Mouse (Mus musculus) midbrain, embryonic 13.5 days (tissue): ENCODE measurements around the gene Atg4b. TPM values are rescaled to one million over a fixed set of nuclear protein-coding genes. Genes with fewer than 3 reads are reported as not detected.

ENCODE experiments used
- ATAC-seq: fragments of 200-750 bp; cut with Nextera tagmentation; 2 replicates; pipeline ENCODE4 v1.8.0; 2017; ENCODE audit warnings: mild to moderate bottlenecking, moderate TSS enrichment, moderate library complexity
- H3K27ac ChIP-seq: fragments of 300-500 bp; sonication (generic); 2 replicates; pipeline ENCODE4 v1.5.1; 2015; ENCODE audit warnings: inconsistent platforms, mild to moderate bottlenecking, moderate library complexity
- H3K27me3 ChIP-seq: fragments of 300-500 bp; sonication (generic); 2 replicates; pipeline ENCODE4 v1.6.1; 2015; ENCODE audit warnings: mild to moderate bottlenecking, inconsistent platforms
- H3K36me3 ChIP-seq: fragments of 300-500 bp; sonication (generic); 2 replicates; pipeline ENCODE4 v1.6.1; 2015; ENCODE audit warnings: mild to moderate bottlenecking, inconsistent platforms
- H3K4me1 ChIP-seq: fragments of 300-500 bp; sonication (generic); replicated peaks from 2 replicates; pipeline ENCODE4 v1.6.1; 2015; ENCODE audit warnings: inconsistent platforms
- H3K4me2 ChIP-seq: fragments of 300-500 bp; sonication (generic); replicated peaks from 2 replicates; pipeline ENCODE4 v1.6.1; 2015; ENCODE audit warnings: moderate library complexity, mild to moderate bottlenecking, inconsistent platforms
- H3K4me3 ChIP-seq: fragments of 300-500 bp; sonication (generic); replicated peaks from 2 replicates; pipeline ENCODE4 v1.5.1; 2015; ENCODE audit warnings: mild to moderate bottlenecking, inconsistent platforms
- H3K9ac ChIP-seq: fragments of 300-500 bp; sonication (generic); replicated peaks from 2 replicates; pipeline ENCODE4 v1.6.1; 2015; ENCODE audit warnings: mild to moderate bottlenecking, inconsistent platforms
- H3K9me3 ChIP-seq: fragments of 300-500 bp; sonication (generic); 2 replicates; pipeline ENCODE4 v1.6.1; 2016; ENCODE audit warnings: mild to moderate bottlenecking, inconsistent platforms
- WGBS: fragments of 180-500 bp; shearing (Covaris S2); methylation state at CpG from one replicate; pipeline ENCODE4 v1.1.7; 2015; 5-methylcytosine and 5-hydroxymethylcytosine counted together
- polyA plus RNA-seq: library from polyadenylated mRNA; unstranded; fragments of >200 nt; fragmentation: Nextera tagmentation; extraction: Ambion mirVana; gene quantifications from 2 replicates; pipeline ENCODE4 v1.2.1, GENCODE M21; 2015

The Atg4b gene
- polyA plus RNA-seq, result 107 and 109 TPM in 2 replicates

DNA sequence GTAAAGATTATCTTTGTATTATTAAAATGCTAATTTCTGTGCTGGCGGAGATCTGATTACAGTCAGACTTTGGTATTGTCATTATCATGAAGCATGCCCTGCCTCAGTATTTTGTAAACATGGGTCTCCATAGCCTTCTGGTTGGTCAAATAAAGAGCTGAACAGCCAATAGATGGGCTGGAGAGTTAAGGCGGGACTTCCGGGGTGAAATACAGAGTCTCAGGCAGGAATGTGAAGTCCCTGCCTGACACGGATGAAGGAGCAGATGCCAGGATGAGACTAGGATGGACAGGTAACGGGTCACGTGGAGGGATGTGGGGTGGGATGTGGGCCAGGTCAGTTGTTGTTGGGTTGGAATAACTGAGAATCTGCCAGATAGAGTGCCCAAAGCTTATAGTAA lies at the start of gene Atg4b:
Atg4b (plus strand) TSS at position 211 of the 400 bp plus-strand sequence.
- H3K4me2 ChIP-seq, result no peak within 1 kb of the TSS
- 85% methylated on average over 6 of the region's 6 CpGs for WGBS
- H3K27me3 ChIP-seq, result no peaks in the 10 kb centered on the region
- H3K9ac ChIP-seq, result no peak within 1 kb of the TSS
- no peak within 1 kb of the TSS for H3K4me3 ChIP-seq
- H3K4me1 ChIP-seq, result peaks cover 25% of the 10 kb centered on the region
- no peak within 1 kb of the TSS for H3K27ac ChIP-seq
- peaks cover 25% of the 10 kb centered on the region for H3K36me3 ChIP-seq
- no peaks in the 10 kb centered on the region for H3K9me3 ChIP-seq
- ATAC-seq, result no peak

- Histone ChIP-seq H3K4me1 (no peaks in the 10 kb centered on the region), H3K4me2 (no peak overlapping the region), H3K4me3 (no peak overlapping the region), H3K9me3 (no peaks in the 10 kb centered on the region), H3K27me3 (no peaks in the 10 kb centered on the region), H3K9ac (no peak overlapping the region), H3K36me3 (peaks cover 14% of the 10 kb centered on the region), H3K27ac (no peak overlapping the region)
- ATAC-seq, result no peak
- 97% methylated on average over 1 of the region's 1 CpGs for WGBS
Measured at GRCm38 (mm10) chr1:93702106-93702505, 49.2 kb upstream of the Atg4b start.

DNA sequence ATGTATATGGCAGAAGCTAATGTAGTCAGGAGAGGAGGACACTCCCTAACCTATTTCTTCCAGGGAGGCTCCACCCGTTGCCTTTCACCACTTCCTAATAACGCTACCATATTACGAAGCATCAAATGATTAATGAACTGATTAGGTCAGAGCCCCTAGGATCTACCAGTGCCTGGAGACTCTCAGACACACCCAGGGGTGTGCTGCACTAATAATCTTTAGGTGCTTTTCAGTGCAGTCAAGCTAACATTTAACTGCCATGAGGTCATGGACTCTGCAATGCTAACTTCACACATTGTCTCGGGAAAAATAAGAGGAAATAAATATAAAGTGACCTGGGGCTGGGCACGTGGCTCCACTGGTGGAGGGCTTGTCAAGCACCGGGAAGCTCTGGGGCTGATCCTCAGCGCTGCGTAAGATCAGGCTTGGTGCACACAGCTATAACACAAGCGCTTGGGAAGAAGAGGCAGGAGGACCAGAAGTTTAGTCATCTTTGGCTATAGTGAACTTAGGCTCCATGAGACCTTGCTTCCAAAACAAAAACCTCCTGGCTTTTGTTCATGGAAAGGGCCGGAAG lies 47.7 kb upstream of the Atg4b start:
- Histone ChIP-seq H3K36me3 (peaks cover 16% of the 10 kb centered on the region), H3K4me3 (no peak overlapping the region), H3K9me3 (no peaks in the 10 kb centered on the region), H3K9ac (no peak overlapping the region), H3K27me3 (no peaks in the 10 kb centered on the region), H3K27ac (no peak overlapping the region), H3K4me1 (no peaks in the 10 kb centered on the region), H3K4me2 (no peak overlapping the region)
- no peak for ATAC-seq
- WGBS, result 94% methylated on average over 10 of the region's 10 CpGs

DNA sequence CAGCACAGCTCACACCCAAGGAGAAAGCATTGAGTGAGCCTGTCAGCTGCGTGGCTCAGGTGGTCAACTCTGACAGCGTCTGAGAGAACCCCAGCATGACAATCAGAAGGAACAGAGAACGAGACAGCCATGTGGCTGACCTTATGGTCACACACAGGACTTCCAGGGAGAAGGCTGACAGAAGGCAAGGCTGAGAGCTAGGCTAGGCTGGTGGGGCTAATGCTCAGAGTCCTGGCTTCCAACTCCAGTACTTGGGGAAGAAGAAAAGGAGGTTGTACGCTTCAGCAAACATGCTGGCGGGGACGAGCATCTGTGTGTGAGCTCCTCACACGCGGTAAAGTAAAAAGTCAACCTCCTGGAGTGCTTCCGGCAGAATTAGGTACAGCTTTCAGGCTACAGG lies 47.0 kb upstream of the Atg4b start:
- Histone ChIP-seq H3K4me1 (no peaks in the 10 kb centered on the region), H3K4me2 (no peak overlapping the region), H3K4me3 (no peak overlapping the region), H3K36me3 (peaks cover 17% of the 10 kb centered on the region), H3K9me3 (no peaks in the 10 kb centered on the region), H3K9ac (no peak overlapping the region), H3K27ac (no peak overlapping the region), H3K27me3 (no peaks in the 10 kb centered on the region)
- WGBS, result 92% methylated on average over 9 of the region's 9 CpGs
- ATAC-seq, result no peak

DNA sequence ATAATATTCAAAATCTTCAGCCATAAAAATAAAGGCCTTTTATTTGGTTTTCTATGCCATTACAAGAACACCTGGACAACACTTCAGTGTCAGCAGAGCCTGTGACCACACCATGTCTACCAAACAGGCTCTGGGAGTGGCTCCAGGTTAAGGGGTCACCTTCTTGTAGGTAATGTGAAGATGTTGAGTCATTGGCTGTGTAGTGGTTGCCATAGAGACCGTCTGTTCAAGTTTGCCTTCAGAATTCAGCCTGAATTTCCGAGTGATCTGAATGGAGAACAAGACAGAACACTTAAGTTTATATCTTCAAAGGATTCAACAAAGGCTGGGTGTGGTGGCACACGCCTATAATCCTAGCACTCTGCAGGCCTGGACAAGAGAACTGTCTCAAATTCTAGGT lies 45.9 kb upstream of the Atg4b start:
- Histone ChIP-seq H3K4me2 (no peak overlapping the region), H3K9me3 (no peaks in the 10 kb centered on the region), H3K36me3 (peaks cover 17% of the 10 kb centered on the region), H3K4me3 (no peak overlapping the region), H3K9ac (no peak overlapping the region), H3K27ac (no peak overlapping the region), H3K4me1 (no peaks in the 10 kb centered on the region), H3K27me3 (no peaks in the 10 kb centered on the region)
- no peak for ATAC-seq
- WGBS, result 67% methylated on average over 3 of the region's 3 CpGs

- no peak for ATAC-seq
- 90% methylated on average over 2 of the region's 2 CpGs for WGBS
- Histone ChIP-seq H3K27me3 (no peaks in the 10 kb centered on the region), H3K4me3 (no peak overlapping the region), H3K4me1 (no peaks in the 10 kb centered on the region), H3K4me2 (no peak overlapping the region), H3K27ac (no peak overlapping the region), H3K36me3 (peaks cover 35% of the 10 kb centered on the region), H3K9ac (no peak overlapping the region), H3K9me3 (no peaks in the 10 kb centered on the region)
Measured at GRCm38 (mm10) chr1:93716166-93716565, 35.1 kb upstream of the Atg4b start.

DNA sequence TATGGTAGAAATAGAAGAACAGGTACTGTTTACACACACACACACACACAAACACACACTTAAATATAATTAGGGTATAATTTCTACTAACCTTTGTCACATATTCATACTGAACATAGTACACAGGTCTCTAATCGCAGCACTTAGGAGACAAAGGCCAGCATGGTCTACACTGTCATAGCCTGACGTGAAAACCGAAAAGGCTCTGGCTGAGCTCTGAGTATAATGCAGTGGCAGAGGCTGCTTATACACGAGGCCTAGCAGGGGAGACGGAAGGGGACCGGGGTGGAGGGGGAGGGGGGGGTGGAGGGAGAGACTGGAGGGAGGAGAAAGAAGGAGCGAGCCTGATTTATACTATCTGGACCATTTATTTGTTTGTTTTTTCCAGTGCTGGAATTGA lies 29.7 kb upstream of the Atg4b start:
- 0 out of 2 replicates have a peak, but pooled peaks have one; percentile 66 for ATAC-seq
- 63% methylated on average over 7 of the region's 7 CpGs for WGBS

GRCm38 (mm10) chr1:93724623-93725022 lies 26.7 kb upstream of the Atg4b start:
- peaks cover 5% of the 10 kb centered on the region for H3K36me3 ChIP-seq

More for the DNA sequence above, 29.7 kb upstream of the Atg4b start:
- no peaks in the 10 kb centered on the region for H3K4me1 ChIP-seq
- no peaks in the 10 kb centered on the region for H3K27me3 ChIP-seq
- no peak overlapping the region for H3K4me3 ChIP-seq
- H3K9me3 ChIP-seq, result no peaks in the 10 kb centered on the region
- no peak overlapping the region for H3K27ac ChIP-seq
- no peak overlapping the region for H3K9ac ChIP-seq
- H3K4me2 ChIP-seq, result no peak overlapping the region
- H3K36me3 ChIP-seq, result peaks cover 10% of the 10 kb centered on the region

GRCm38 (mm10) chr1:93725665-93726064 lies 25.6 kb upstream of the Atg4b start:
- 97% methylated on average over 5 of the region's 5 CpGs for WGBS
- Histone ChIP-seq H3K9ac (no peak overlapping the region), H3K27me3 (no peaks in the 10 kb centered on the region), H3K4me3 (no peak overlapping the region), H3K27ac (no peak overlapping the region), H3K9me3 (no peaks in the 10 kb centered on the region), H3K4me2 (no peak overlapping the region), H3K36me3 (peaks cover 5% of the 10 kb centered on the region), H3K4me1 (no peaks in the 10 kb centered on the region)
- no peak for ATAC-seq

More at GRCm38 (mm10) chr1:93724623-93725022, 26.7 kb upstream of the Atg4b start:
- H3K4me2 ChIP-seq, result no peak overlapping the region
- H3K9me3 ChIP-seq, result no peaks in the 10 kb centered on the region
- no peaks in the 10 kb centered on the region for H3K27me3 ChIP-seq
- H3K9ac ChIP-seq, result no peak overlapping the region
- ATAC-seq, result no peak
- WGBS, result 92% methylated on average over 3 of the region's 3 CpGs
- H3K4me3 ChIP-seq, result no peak overlapping the region
- H3K27ac ChIP-seq, result no peak overlapping the region
- no peaks in the 10 kb centered on the region for H3K4me1 ChIP-seq

- WGBS, result 84% methylated on average over 3 of the region's 3 CpGs
Measured at GRCm38 (mm10) chr1:93726116-93726515, 25.2 kb upstream of the Atg4b start.

DNA sequence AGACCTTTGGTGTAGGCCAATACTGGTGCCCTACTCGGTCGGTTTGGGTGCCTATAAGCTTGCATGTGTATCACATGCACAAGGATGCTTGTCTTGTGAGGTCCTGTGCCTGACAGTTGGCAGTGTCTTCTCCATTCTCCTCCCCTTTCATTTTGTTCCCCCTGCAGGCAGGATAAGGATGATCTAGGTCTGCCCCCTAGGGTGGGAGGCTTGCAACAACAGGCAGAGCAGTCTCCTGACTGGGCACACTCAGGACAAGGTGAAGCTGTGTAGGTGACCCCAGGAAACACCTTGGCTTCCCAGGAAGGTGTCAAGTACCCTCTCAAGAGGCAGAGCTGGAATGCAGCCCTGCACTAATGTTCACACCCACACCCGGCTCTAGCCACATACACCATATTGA lies 24.3 kb upstream of the Atg4b start:
- H3K36me3 ChIP-seq, result peaks cover 5% of the 10 kb centered on the region
- no peak overlapping the region for H3K9ac ChIP-seq
- H3K4me1 ChIP-seq, result peaks cover 8% of the 10 kb centered on the region
- H3K27me3 ChIP-seq, result no peaks in the 10 kb centered on the region
- H3K4me2 ChIP-seq, result no peak overlapping the region
- ATAC-seq, result peak; percentile 46; the same call in 1 of the 2 replicates
- WGBS, result 85% methylated on average over 3 of the region's 3 CpGs
- H3K27ac ChIP-seq, result no peak overlapping the region
- no peaks in the 10 kb centered on the region for H3K9me3 ChIP-seq
- H3K4me3 ChIP-seq, result no peak overlapping the region

More at GRCm38 (mm10) chr1:93726116-93726515, 25.2 kb upstream of the Atg4b start:
- Histone ChIP-seq H3K4me3 (no peak overlapping the region), H3K9me3 (no peaks in the 10 kb centered on the region), H3K36me3 (peaks cover 5% of the 10 kb centered on the region), H3K4me2 (no peak overlapping the region), H3K9ac (no peak overlapping the region), H3K27ac (no peak overlapping the region), H3K4me1 (0 out of 2 replicates have a peak, but pooled peaks cover 1% of the 10 kb centered on the region), H3K27me3 (no peaks in the 10 kb centered on the region)
- no peak for ATAC-seq

DNA sequence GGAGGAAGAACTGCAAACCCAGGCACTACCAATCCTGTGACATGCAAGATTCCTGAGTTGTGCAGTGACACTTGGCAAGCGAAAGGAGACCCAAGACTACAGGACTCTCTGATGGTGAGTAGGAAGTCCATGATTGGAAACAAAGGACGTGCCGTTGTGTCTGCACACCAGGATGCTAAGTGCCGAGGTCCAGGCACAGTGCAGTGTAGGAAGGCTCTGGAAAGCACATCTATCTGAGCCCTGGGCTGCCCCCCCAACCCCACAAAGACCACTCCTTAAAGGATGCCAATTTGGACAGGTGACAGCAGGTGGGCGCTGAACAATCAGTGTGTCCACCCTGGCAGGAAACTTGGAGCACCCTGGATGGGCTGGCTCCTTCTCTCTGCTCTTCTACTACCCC lies 20.2 kb upstream of the Atg4b start:
- ATAC-seq, result peak; percentile 34; the same call in 1 of the 2 replicates

DNA sequence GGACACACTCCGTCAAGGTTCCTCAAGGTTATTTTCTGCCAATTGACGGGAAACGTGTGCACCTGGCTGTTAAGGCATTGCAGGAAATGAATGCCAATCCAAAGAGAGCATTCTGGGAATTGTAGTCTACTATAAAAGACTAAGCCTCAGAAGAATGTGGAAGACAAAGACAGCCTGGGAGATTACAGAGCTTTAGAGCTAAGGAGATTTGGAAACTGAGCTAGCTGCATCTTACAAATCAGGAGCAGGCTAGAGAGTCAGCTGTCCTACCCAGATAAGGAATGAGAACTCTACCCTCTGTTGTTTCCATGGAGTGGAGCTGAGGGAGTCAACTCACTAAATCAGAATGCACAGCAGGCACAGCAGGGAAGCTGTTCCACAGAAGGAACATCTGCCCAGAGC lies 19.4 kb upstream of the Atg4b start:
- H3K27ac ChIP-seq, result peak overlapping the region; percentile 74
- no peak overlapping the region for H3K4me3 ChIP-seq
- peak; percentile 72 for ATAC-seq
- H3K9me3 ChIP-seq, result no peaks in the 10 kb centered on the region
- no peaks in the 10 kb centered on the region for H3K36me3 ChIP-seq
- H3K9ac ChIP-seq, result 0 out of 2 replicates have a peak overlapping the region, but pooled peaks have one; percentile 14
- WGBS, result 3% methylated on average over 3 of the region's 3 CpGs
- peaks cover 14% of the 10 kb centered on the region for H3K4me1 ChIP-seq
- H3K4me2 ChIP-seq, result peak overlapping the region; percentile 38
- no peaks in the 10 kb centered on the region for H3K27me3 ChIP-seq

More for the DNA sequence above, 20.2 kb upstream of the Atg4b start:
- H3K4me3 ChIP-seq, result no peak overlapping the region
- no peak overlapping the region for H3K4me2 ChIP-seq
- H3K36me3 ChIP-seq, result no peaks in the 10 kb centered on the region
- H3K9ac ChIP-seq, result no peak overlapping the region
- H3K4me1 ChIP-seq, result peaks cover 14% of the 10 kb centered on the region
- WGBS, result 90% methylated on average over 5 of the region's 5 CpGs
- no peaks in the 10 kb centered on the region for H3K9me3 ChIP-seq
- H3K27me3 ChIP-seq, result no peaks in the 10 kb centered on the region
- no peak overlapping the region for H3K27ac ChIP-seq
